Mouse (Mus musculus) liver, adult 2 months (tissue): ENCODE measurements around the gene Phf5a. TPM values are rescaled to one million over a fixed set of nuclear protein-coding genes. Genes with fewer than 3 reads are reported as not detected.

Source experiments
- DNase-seq: peaks from one replicate; pipeline ENCODE4 v3.0.0-alpha.2; 2011; ENCODE audit warnings: low read depth, low spot score; ENCODE audit errors: extremely low read depth
- H3K27ac ChIP-seq: fragments of 200-500 bp; replicated peaks from 2 replicates; pipeline ENCODE4 v1.5.1; 2012; ENCODE audit warnings: low read depth, mild to moderate bottlenecking, control low read depth, inconsistent platforms, low read length; ENCODE audit not compliant: insufficient read depth
- H3K27me3 ChIP-seq: fragments of 200-500 bp; 2 replicates; pipeline ENCODE4 v1.6.1; 2012; ENCODE audit warnings: mild to moderate bottlenecking, moderate library complexity, low read length, inconsistent platforms; ENCODE audit not compliant: control insufficient read depth, insufficient read depth
- H3K36me3 ChIP-seq: fragments of 200-500 bp; 2 replicates; pipeline ENCODE4 v1.6.1; 2012; ENCODE audit warnings: low read length, inconsistent platforms; ENCODE audit not compliant: control insufficient read depth, insufficient read depth
- H3K4me1 ChIP-seq: fragments of 200-500 bp; 2 replicates; pipeline ENCODE4 v1.6.1; 2011; ENCODE audit warnings: low read length; ENCODE audit not compliant: control insufficient read depth, insufficient read depth
- H3K4me3 ChIP-seq: fragments of 200-500 bp; 2 replicates; pipeline ENCODE4 v1.5.1; 2011; ENCODE audit warnings: low read depth, mild to moderate bottlenecking, control low read depth, low read length, moderate library complexity; ENCODE audit not compliant: insufficient read depth
- H3K79me2 ChIP-seq: fragments of 200-500 bp; 2 replicates; pipeline ENCODE4 v1.6.1; 2012; ENCODE audit warnings: inconsistent platforms, mild to moderate bottlenecking, low read length, moderate library complexity; ENCODE audit not compliant: control insufficient read depth, insufficient read depth
- H3K9ac ChIP-seq: fragments of 200-500 bp; 2 replicates; pipeline ENCODE4 v1.6.1; 2012; ENCODE audit warnings: low read depth, mild to moderate bottlenecking, control low read depth, inconsistent platforms, low read length
- CTCF ChIP-seq: fragments of 200-500 bp; IDR thresholded peaks from 2 replicates; pipeline ENCODE4 v1.5.1; 2011; ENCODE audit warnings: low read depth, low read length, control low read depth
- POLR2A ChIP-seq: fragments of 200-500 bp; IDR thresholded peaks from 2 replicates; pipeline ENCODE4 v1.6.1; 2011; ENCODE audit warnings: low read length, control low read depth; ENCODE audit not compliant: insufficient read depth; ENCODE audit errors: extremely low read depth
- WGBS: fragments of 180-500 bp; shearing (Covaris S2); methylation state at CpG from one replicate; pipeline ENCODE4 v1.1.7; 2018; 5-methylcytosine and 5-hydroxymethylcytosine counted together
- polyA plus RNA-seq: library from polyadenylated mRNA; depleted of rRNA; stranded (reverse); fragments of >200 nt; gene quantifications from 2 replicates; pipeline ENCODE4 v1.2.3, GENCODE M21; 2012
- total RNA-seq: library from RNA; depleted of rRNA; stranded (reverse); fragments of >200 nt; gene quantifications from 2 replicates; pipeline ENCODE4 v1.2.3, GENCODE M21; 2014

Phf5a gene
- total and polyA plus RNA-seq, 2 experiments: 12.3 to 28.7 TPM

DNA sequence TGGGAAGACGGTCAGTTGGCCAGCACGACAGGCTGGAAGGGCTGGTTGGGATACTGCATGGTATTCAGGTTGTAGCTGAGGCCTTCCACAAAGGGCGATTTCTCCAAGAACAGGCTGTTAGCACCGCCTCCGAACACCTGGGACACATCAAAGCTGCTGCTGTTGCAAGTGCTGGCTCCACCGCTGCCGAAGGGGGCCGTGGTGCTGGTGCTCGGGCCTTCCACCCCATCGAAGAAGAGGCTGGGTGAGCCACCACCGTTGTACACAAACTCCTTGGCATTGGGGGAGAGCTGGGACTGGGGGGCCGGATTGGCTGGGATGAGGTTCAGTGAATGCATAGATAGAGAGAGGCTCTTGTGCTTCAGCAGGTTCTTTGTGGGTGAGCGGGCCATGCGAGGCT lies 21.0 kb downstream of the Phf5a start:
- Histone ChIP-seq H3K36me3 (peaks cover 35% of the 10 kb centered on the region), H3K79me2 (peaks cover 31% of the 10 kb centered on the region), H3K4me1 (peaks cover 49% of the 10 kb centered on the region), H3K27me3 (no peaks in the 10 kb centered on the region), H3K9ac (peak overlapping the region; percentile 36), H3K4me3 (no peak overlapping the region), H3K27ac (no peak overlapping the region; the same call in 1 of the 2 replicates)
- 80% methylated on average over 14 of the region's 14 CpGs for WGBS
- DNase-seq: no peak
- no peak for TF ChIP-seq CTCF
- no peak for TF ChIP-seq POLR2A

DNA sequence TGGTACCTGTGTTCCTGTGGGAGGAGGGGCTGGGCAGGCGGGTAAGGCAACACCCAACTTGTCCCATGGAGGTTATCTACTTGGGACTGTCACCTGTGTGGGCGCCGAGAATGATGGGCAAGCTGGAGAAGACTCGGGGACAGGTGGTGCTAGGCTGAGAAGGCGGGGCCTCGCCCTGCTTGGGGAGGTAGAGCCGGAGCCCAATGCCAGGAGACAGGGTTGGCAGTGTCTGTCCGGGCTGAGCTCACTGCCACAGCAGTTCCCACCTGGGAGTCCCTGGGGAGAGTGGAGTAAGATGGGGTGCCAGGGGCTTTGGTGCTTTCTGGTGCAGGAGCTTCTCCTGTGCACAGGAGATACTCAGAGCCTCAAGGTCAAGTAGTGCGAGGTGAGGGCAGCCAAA lies 22.6 kb downstream of the Phf5a start:
- Histone ChIP-seq H3K36me3 (peaks cover 35% of the 10 kb centered on the region), H3K27ac (0 out of 2 replicates have a peak overlapping the region, but pooled peaks have one; percentile 1)

DNA sequence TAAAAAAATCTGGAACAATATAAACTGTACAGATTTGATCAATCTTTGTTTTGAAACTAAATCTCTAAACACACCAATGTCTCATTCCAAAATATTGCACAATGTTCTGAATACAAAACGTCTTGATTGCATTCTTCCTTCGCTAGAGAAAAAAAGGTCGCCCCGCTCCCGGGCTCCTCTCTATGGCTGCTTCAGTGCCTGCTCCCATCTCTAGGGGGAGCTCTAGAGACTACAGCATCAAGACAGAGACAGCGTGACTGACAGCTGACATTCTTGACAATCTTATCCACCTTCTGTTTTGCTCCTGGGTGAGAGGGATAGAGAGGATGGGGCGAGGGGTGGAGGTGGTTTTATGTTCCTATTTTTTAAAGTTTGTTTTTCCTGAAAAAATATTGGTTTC lies 23.4 kb downstream of the Phf5a start:
- no peak overlapping the region; the same call in 1 of the 2 replicates for H3K27ac ChIP-seq
- H3K79me2 ChIP-seq: peaks cover 28% of the 10 kb centered on the region
- H3K9ac ChIP-seq: no peak overlapping the region
- no peak overlapping the region for H3K4me3 ChIP-seq
- 7% methylated on average over 7 of the region's 7 CpGs for WGBS
- no peaks in the 10 kb centered on the region for H3K27me3 ChIP-seq
- DNase-seq: peak; percentile 76
- H3K4me1 ChIP-seq: peaks cover 52% of the 10 kb centered on the region
- H3K36me3 ChIP-seq: peaks cover 35% of the 10 kb centered on the region
- TF ChIP-seq POLR2A (no peak), CTCF (peak; percentile 78)

More for the DNA sequence above, 22.6 kb downstream of the Phf5a start:
- Histone ChIP-seq H3K79me2 (peaks cover 28% of the 10 kb centered on the region), H3K27me3 (no peaks in the 10 kb centered on the region), H3K4me3 (no peak overlapping the region), H3K4me1 (peaks cover 56% of the 10 kb centered on the region), H3K9ac (peak overlapping the region; percentile 38)
- no peak for DNase-seq
- WGBS: 48% methylated on average over 9 of the region's 9 CpGs
- TF ChIP-seq POLR2A (no peak), CTCF (no peak)

DNA sequence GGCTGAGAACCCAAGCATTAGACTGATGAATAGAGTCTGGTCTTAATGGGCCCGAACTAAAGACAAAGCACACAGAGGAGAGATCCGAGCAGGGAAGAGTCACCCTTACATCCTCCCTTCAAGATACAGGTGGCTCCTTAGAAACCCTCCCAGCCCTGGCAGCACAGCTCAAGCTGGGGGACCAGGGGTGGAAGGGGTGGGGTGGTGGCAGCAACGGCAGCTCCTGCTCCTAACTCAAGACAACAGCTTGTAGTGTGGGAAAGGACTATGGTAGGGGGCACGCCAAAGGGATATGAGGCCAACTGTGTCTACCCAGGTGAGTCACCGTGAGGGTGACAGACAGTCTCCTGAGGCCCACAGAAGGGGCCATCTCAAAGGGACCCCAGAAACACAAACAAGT lies 23.9 kb downstream of the Phf5a start:
- Histone ChIP-seq H3K9ac (peak overlapping the region; percentile 29), H3K4me1 (peaks cover 51% of the 10 kb centered on the region), H3K27me3 (no peaks in the 10 kb centered on the region), H3K36me3 (peaks cover 35% of the 10 kb centered on the region), H3K27ac (peak overlapping the region; percentile 74), H3K4me3 (no peak overlapping the region), H3K79me2 (peaks cover 28% of the 10 kb centered on the region)
- WGBS: 87% methylated on average over 5 of the region's 5 CpGs
- no peak for DNase-seq
- no peak for TF ChIP-seq POLR2A
- no peak for TF ChIP-seq CTCF

DNA sequence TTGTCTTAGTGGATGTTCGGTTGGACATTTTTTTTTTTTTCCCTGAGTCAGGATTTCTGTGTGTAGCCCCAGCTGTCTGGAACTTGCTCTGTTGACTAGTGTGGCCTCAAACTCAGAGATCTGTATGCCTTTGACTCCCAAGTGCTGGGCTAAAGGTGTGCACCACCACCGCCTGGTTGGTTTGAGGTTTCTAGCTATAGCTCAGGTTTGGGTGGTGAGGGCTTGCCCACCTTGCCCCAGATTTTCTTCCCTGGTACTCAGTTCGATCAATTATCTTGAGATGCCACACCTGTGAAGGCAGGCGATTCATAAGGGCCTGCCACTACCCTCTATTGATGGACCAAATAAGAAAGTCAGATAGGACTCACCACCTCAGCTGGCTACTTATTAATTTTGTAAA lies 24.6 kb downstream of the Phf5a start:
- no peak for DNase-seq
- H3K79me2 ChIP-seq: peaks cover 21% of the 10 kb centered on the region
- peak overlapping the region; percentile 27 for H3K9ac ChIP-seq
- TF ChIP-seq CTCF (no peak), POLR2A (no peak)
- peak overlapping the region; percentile 74 for H3K27ac ChIP-seq
- peaks cover 32% of the 10 kb centered on the region for H3K36me3 ChIP-seq
- H3K4me1 ChIP-seq: peaks cover 47% of the 10 kb centered on the region
- WGBS: 70% methylated on average over 4 of the region's 4 CpGs
- H3K4me3 ChIP-seq: no peak overlapping the region
- no peaks in the 10 kb centered on the region for H3K27me3 ChIP-seq

DNA sequence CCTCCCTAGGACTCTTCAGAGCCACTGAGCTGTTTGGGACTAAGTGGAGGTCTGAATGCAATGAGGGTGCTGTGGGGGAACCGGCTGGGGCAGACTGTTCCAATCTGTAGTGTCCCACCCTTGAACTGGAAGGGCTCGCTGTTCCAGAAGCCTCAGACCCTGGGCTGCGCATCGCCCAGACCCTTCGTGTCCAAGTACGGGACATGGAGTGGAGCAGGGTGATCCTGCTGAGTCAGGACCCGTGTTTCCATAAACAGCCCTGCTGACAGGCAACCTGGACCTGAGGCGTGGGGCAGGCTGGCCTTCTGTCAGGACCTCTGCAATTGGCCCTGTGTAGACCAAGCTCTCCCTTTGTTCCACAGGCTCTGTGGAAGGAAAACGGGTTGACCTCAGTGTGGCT lies 25.0 kb downstream of the Phf5a start:
- Histone ChIP-seq H3K79me2 (peaks cover 17% of the 10 kb centered on the region), H3K27me3 (no peaks in the 10 kb centered on the region), H3K36me3 (peaks cover 28% of the 10 kb centered on the region), H3K9ac (peak overlapping the region; percentile 27), H3K27ac (peak overlapping the region; percentile 74), H3K4me3 (no peak overlapping the region), H3K4me1 (peaks cover 44% of the 10 kb centered on the region)
- DNase-seq: peak; percentile 56
- 62% methylated on average over 9 of the region's 9 CpGs for WGBS
- TF ChIP-seq CTCF (no peak), POLR2A (no peak)
